Mouse (Mus musculus): ENCODE data around the gene Gm21677.
A peak's percentile ranks its signal among the peaks of the same experiment; 100 is the strongest.
"Not testable (repeated sequence)": the region's sequence is repeated elsewhere in the genome, so short reads cannot be mapped to it uniquely, and the experiment has no call there.

Gene Gm21677

DNA sequence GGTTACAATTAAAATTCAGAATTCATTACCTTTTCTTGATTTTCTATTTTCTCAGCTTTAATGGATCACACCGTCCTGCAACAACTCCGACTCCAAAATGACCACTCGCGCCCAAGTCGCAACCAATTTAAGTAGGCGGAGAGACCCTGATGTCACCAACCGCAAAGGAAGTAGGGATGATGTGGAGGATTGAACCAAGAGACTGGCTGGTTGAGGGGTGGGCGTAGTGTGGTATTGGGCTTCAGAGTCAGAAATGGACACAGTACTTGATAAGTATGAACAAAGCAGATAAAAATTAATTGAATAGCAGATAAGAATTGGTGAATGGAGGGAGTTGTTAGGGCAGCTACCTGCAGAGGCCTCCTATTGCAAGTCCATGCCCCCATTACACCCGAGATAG is at the start of gene Gm21677:
Gene Gm21677, minus strand, starts transcription at position 101 of the 400 bp plus-strand sequence.
- DNase-seq (ENCODE audit: low spot score): not testable (repeated sequence)

- DNase-seq (ENCODE audit: low spot score): not testable (repeated sequence)
Observed at GRCm38 (mm10) chrY:3345229-3345628, 39.0 kb upstream of the Gm21677 start, which contains the start of gene Gm21693. Gene Gm21693, minus strand, starts transcription at chrY:3345329.

- DNase-seq (ENCODE audit: low spot score): peak; percentile 0
Observed at GRCm38 (mm10) chrY:3340661-3341060, 34.4 kb upstream of the Gm21677 start.

Data from ovary, postnatal 36 days (tissue).